In the genomic region with DNA sequence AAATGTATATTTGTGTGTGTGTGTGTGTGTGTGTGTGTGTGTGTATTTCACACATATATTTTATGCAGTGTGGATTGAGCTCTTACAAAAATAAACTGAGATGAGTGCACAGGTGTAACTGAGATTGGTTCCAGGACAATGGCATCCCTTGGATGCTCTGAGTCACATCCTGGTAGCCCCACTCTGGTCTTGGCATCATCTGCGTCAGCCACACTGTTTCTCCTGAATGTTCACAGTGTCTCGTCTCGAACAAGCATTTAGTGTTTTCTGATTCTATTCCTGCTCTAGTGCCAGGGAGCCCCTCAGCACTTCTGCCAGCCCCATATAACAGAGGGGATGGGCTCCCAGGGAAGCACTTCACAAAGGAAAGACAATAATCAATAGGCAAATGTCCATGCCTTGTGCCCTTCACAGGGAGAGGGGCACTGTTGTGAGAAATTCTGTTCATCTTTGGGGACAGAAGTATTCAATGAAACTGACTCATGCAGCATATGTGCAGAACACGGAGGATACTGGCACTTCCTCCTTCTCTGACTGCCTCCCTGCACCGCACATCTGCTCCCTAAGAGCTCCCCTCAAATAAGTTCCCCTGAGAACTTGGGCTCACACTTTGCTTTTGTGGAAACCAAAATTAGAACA, we compare ENCODE assay signal across 17 mouse cellular contexts.
A peak's percentile ranks its signal among the peaks of the same experiment; 100 is the strongest.
DNase-seq lines count a peak whose midpoint lies in the region; ATAC-seq and TF ChIP-seq lines count a peak whose summit lies in the region.
"Had no signal": no experiment of that assay in that cellular context is flagged by ENCODE, and none has a peak within 500 bp of the region (broad histone marks: within the 10 kb centered on the region; RNA-seq: fewer than 3 reads in every experiment).

No protein-coding gene starts in this region.

- H3K9me3 ChIP-seq in forebrain, embryonic 15.5 days, result no peaks in the 10 kb centered on the region
- H3K9me3 ChIP-seq in forebrain, embryonic 10.5 days, result no peaks in the 10 kb centered on the region
- H3K9me3 ChIP-seq in forebrain, postnatal 0 days (ENCODE audit: low read length), result no peaks in the 10 kb centered on the region
- no peaks in the 10 kb centered on the region for H3K9me3 ChIP-seq in lung, postnatal 0 days (ENCODE audit: low read length)
- H3K9me3 ChIP-seq: embryonic facial prominence, embryonic 10.5 days; heart, embryonic 15.5 days; hindbrain, embryonic 13.5 days; midbrain, embryonic 15.5 days; neural tube, embryonic 13.5 days had no signal

- no peak for DNase-seq in forebrain, embryonic 10.5 days (ENCODE audit: extremely low spot score, low spot score)
- DNase-seq in forebrain, postnatal 0 days, result peak; percentile 50
- peak; percentile 72 for DNase-seq in layer of hippocampus, adult 9-11 months
- DNase-seq in right cerebral cortex, postnatal 10 days (ENCODE audit: low spot score in 2 of 2), result peak; percentile 50 to 68
- DNase-seq in liver, result no peak
- no peak for DNase-seq in lung, postnatal 0 days (ENCODE audit: low spot score)
- DNase-seq: kidney, adult 8-10 months; thymus, postnatal 25 days had no signal

- no peak for TF ChIP-seq CTCF in forebrain, postnatal 0 days (IDR thresholded peaks at IDR 0.05; ENCODE audit: low read depth)
- TF ChIP-seq CTCF in lung, postnatal 0 days (IDR thresholded peaks at IDR 0.05), result no peak

- no peak overlapping the region for H3K4me3 ChIP-seq in forebrain, embryonic 15.5 days
- H3K4me3 ChIP-seq in forebrain, embryonic 10.5 days, result no peak overlapping the region
- H3K4me3 ChIP-seq in forebrain, postnatal 0 days (ENCODE audit: low read depth, low read length), result no peak overlapping the region
- no peak overlapping the region for H3K4me3 ChIP-seq in lung, postnatal 0 days (ENCODE audit: low read depth, low read length)
- H3K4me3 ChIP-seq: embryonic facial prominence, embryonic 10.5 days; heart, embryonic 15.5 days; hindbrain, embryonic 13.5 days; midbrain, embryonic 15.5 days; neural tube, embryonic 13.5 days had no signal

- H3K4me1 ChIP-seq in forebrain, embryonic 15.5 days, result peaks cover 13% of the 10 kb centered on the region
- H3K4me1 ChIP-seq in forebrain, embryonic 10.5 days, result no peaks in the 10 kb centered on the region; the same call in 1 of the 2 replicates
- no peaks in the 10 kb centered on the region for H3K4me1 ChIP-seq in forebrain, postnatal 0 days (ENCODE audit: insufficient read depth)
- no peaks in the 10 kb centered on the region for H3K4me1 ChIP-seq in lung, postnatal 0 days (ENCODE audit: insufficient read depth, low read depth, low read length)
- H3K4me1 ChIP-seq: embryonic facial prominence, embryonic 10.5 days; heart, embryonic 15.5 days; hindbrain, embryonic 13.5 days; midbrain, embryonic 15.5 days; neural tube, embryonic 13.5 days had no signal

- 0 out of 2 replicates have a peak, but pooled peaks have one; percentile 29 for ATAC-seq in forebrain, embryonic 15.5 days (replicated peaks)
- ATAC-seq in forebrain, postnatal 0 days, result peak; percentile 45
- ATAC-seq in lung, postnatal 0 days, result no peak
- ATAC-seq: CD4-positive, CD25-positive, alpha-beta regulatory T cell, adult 4 months; midbrain, embryonic 15.5 days had no signal

- no peak overlapping the region for H3K9ac ChIP-seq in forebrain, embryonic 15.5 days (replicated peaks)
- 0 out of 2 replicates have a peak overlapping the region, but pooled peaks have one; percentile 6 for H3K9ac ChIP-seq in forebrain, postnatal 0 days
- no peak overlapping the region for H3K9ac ChIP-seq in lung, postnatal 0 days (replicated peaks; ENCODE audit: low read depth)
- H3K9ac ChIP-seq: heart, embryonic 15.5 days; hindbrain, embryonic 13.5 days; liver, embryonic 14.5 days; midbrain, embryonic 15.5 days; neural tube, embryonic 13.5 days had no signal

- no peaks in the 10 kb centered on the region for H3K27me3 ChIP-seq in forebrain, embryonic 15.5 days
- no peaks in the 10 kb centered on the region for H3K27me3 ChIP-seq in forebrain, embryonic 10.5 days (ENCODE audit: poor library complexity, severe bottlenecking)
- H3K27me3 ChIP-seq in forebrain, postnatal 0 days (ENCODE audit: insufficient read depth, low read length), result no peaks in the 10 kb centered on the region
- H3K27me3 ChIP-seq in lung, postnatal 0 days (replicated peaks; ENCODE audit: insufficient read depth, low read length), result no peaks in the 10 kb centered on the region
- H3K27me3 ChIP-seq: heart, embryonic 15.5 days; hindbrain, embryonic 13.5 days; midbrain, embryonic 15.5 days; neural tube, embryonic 13.5 days had no signal

- no peaks in the 10 kb centered on the region for H3K36me3 ChIP-seq in forebrain, embryonic 15.5 days
- H3K36me3 ChIP-seq in forebrain, embryonic 10.5 days (replicated peaks), result no peaks in the 10 kb centered on the region
- no peaks in the 10 kb centered on the region for H3K36me3 ChIP-seq in forebrain, postnatal 0 days (ENCODE audit: insufficient read depth)
- H3K36me3 ChIP-seq in lung, postnatal 0 days (ENCODE audit: insufficient read depth, low read length), result no peaks in the 10 kb centered on the region
- H3K36me3 ChIP-seq: embryonic facial prominence, embryonic 10.5 days; heart, embryonic 15.5 days; hindbrain, embryonic 13.5 days; midbrain, embryonic 15.5 days; neural tube, embryonic 13.5 days had no signal

- TF ChIP-seq EP300 in lung, postnatal 0 days (IDR thresholded peaks at IDR 0.05), result no peak

- no peak overlapping the region for H3K4me2 ChIP-seq in forebrain, embryonic 15.5 days (replicated peaks)
- H3K4me2 ChIP-seq in forebrain, postnatal 0 days (ENCODE audit: low read depth), result no peak overlapping the region
- no peak overlapping the region for H3K4me2 ChIP-seq in lung, postnatal 0 days (replicated peaks; ENCODE audit: low read depth, low read length)
- H3K4me2 ChIP-seq: heart, embryonic 15.5 days; hindbrain, embryonic 13.5 days; midbrain, embryonic 15.5 days; neural tube, embryonic 13.5 days had no signal

- H3K27ac ChIP-seq in forebrain, embryonic 15.5 days (replicated peaks), result peak overlapping the region; percentile 85
- H3K27ac ChIP-seq in forebrain, embryonic 10.5 days, result no peak overlapping the region
- peak overlapping the region; percentile 62 for H3K27ac ChIP-seq in forebrain, postnatal 0 days (ENCODE audit: low read depth, low read length)
- no peak overlapping the region for H3K27ac ChIP-seq in lung, postnatal 0 days (ENCODE audit: low read length)
- H3K27ac ChIP-seq: embryonic facial prominence, embryonic 10.5 days; heart, embryonic 15.5 days; hindbrain, embryonic 13.5 days; liver, embryonic 14.5 days; macrophage; midbrain, embryonic 15.5 days; neural tube, embryonic 13.5 days had no signal

- 61% methylated on average over 5 of the region's 5 CpGs for WGBS in forebrain, embryonic 15.5 days
- WGBS in forebrain, embryonic 10.5 days, result 85% methylated on average over 5 of the region's 5 CpGs
- WGBS in forebrain, postnatal 0 days, result 37% methylated on average over 5 of the region's 5 CpGs
- 77% methylated on average over 5 of the region's 5 CpGs for WGBS in lung, postnatal 0 days

Comparison
In these comparisons a context has a peak if more than half of its experiments do, and no peak if none do; other contexts are left out.
1. H3K27ac ChIP-seq: peak in forebrain, embryonic 15.5 days (single experiment) and forebrain, postnatal 0 days (single experiment); none in forebrain, embryonic 10.5 days (single experiment) and lung, postnatal 0 days (single experiment).
2. DNase-seq: peak in forebrain, postnatal 0 days (single experiment), layer of hippocampus, adult 9-11 months (single experiment) and right cerebral cortex, postnatal 10 days (2 of 2); none in forebrain, embryonic 10.5 days (single experiment), liver (single experiment) and lung, postnatal 0 days (single experiment).